Mouse (Mus musculus) liver, adult 2 months (tissue): ENCODE measurements around the gene Slc5a6. TPM values are rescaled to one million over a fixed set of nuclear protein-coding genes. Genes with fewer than 3 reads are reported as not detected.
A peak's percentile ranks its signal among the peaks of the same experiment; 100 is the strongest.

ENCODE experiments used
- DNase-seq: peaks from one replicate; pipeline ENCODE4 v3.0.0-alpha.2; 2011; ENCODE audit warnings: low read depth, low spot score; ENCODE audit errors: extremely low read depth
- H3K27ac ChIP-seq: fragments of 200-500 bp; replicated peaks from 2 replicates; pipeline ENCODE4 v1.5.1; 2012; ENCODE audit warnings: low read depth, mild to moderate bottlenecking, control low read depth, inconsistent platforms, low read length; ENCODE audit not compliant: insufficient read depth
- H3K27me3 ChIP-seq: fragments of 200-500 bp; 2 replicates; pipeline ENCODE4 v1.6.1; 2012; ENCODE audit warnings: mild to moderate bottlenecking, moderate library complexity, low read length, inconsistent platforms; ENCODE audit not compliant: control insufficient read depth, insufficient read depth
- H3K36me3 ChIP-seq: fragments of 200-500 bp; 2 replicates; pipeline ENCODE4 v1.6.1; 2012; ENCODE audit warnings: low read length, inconsistent platforms; ENCODE audit not compliant: control insufficient read depth, insufficient read depth
- H3K4me1 ChIP-seq: fragments of 200-500 bp; 2 replicates; pipeline ENCODE4 v1.6.1; 2011; ENCODE audit warnings: low read length; ENCODE audit not compliant: control insufficient read depth, insufficient read depth
- H3K4me3 ChIP-seq: fragments of 200-500 bp; 2 replicates; pipeline ENCODE4 v1.5.1; 2011; ENCODE audit warnings: low read depth, mild to moderate bottlenecking, control low read depth, low read length, moderate library complexity; ENCODE audit not compliant: insufficient read depth
- H3K79me2 ChIP-seq: fragments of 200-500 bp; 2 replicates; pipeline ENCODE4 v1.6.1; 2012; ENCODE audit warnings: inconsistent platforms, mild to moderate bottlenecking, low read length, moderate library complexity; ENCODE audit not compliant: control insufficient read depth, insufficient read depth
- H3K9ac ChIP-seq: fragments of 200-500 bp; 2 replicates; pipeline ENCODE4 v1.6.1; 2012; ENCODE audit warnings: low read depth, mild to moderate bottlenecking, control low read depth, inconsistent platforms, low read length
- CTCF ChIP-seq: fragments of 200-500 bp; IDR thresholded peaks from 2 replicates; pipeline ENCODE4 v1.5.1; 2011; ENCODE audit warnings: low read depth, low read length, control low read depth
- POLR2A ChIP-seq: fragments of 200-500 bp; IDR thresholded peaks from 2 replicates; pipeline ENCODE4 v1.6.1; 2011; ENCODE audit warnings: low read length, control low read depth; ENCODE audit not compliant: insufficient read depth; ENCODE audit errors: extremely low read depth
- WGBS: fragments of 180-500 bp; shearing (Covaris S2); methylation state at CpG from one replicate; pipeline ENCODE4 v1.1.7; 2018; 5-methylcytosine and 5-hydroxymethylcytosine counted together
- polyA plus RNA-seq: library from polyadenylated mRNA; depleted of rRNA; stranded (reverse); fragments of >200 nt; gene quantifications from 2 replicates; pipeline ENCODE4 v1.2.3, GENCODE M21; 2012
- total RNA-seq: library from RNA; depleted of rRNA; stranded (reverse); fragments of >200 nt; gene quantifications from 2 replicates; pipeline ENCODE4 v1.2.3, GENCODE M21; 2014

Slc5a6 gene
- total and polyA plus RNA-seq, 2 experiments: 6.7 to 16.2 TPM

GRCm38 (mm10) chr5:31004184-31004583, 44.5 kb downstream of the Slc5a6 start:
- no peak overlapping the region for H3K27ac ChIP-seq
- H3K4me1 ChIP-seq: no peaks in the 10 kb centered on the region
- no peaks in the 10 kb centered on the region for H3K79me2 ChIP-seq
- DNase-seq: peak; percentile 58
- no peaks in the 10 kb centered on the region for H3K27me3 ChIP-seq
- H3K9ac ChIP-seq: no peak overlapping the region
- TF ChIP-seq CTCF (peak; percentile 81), POLR2A (no peak)
- H3K4me3 ChIP-seq: no peak overlapping the region
- 10% methylated on average over 5 of the region's 5 CpGs for WGBS
- no peaks in the 10 kb centered on the region for H3K36me3 ChIP-seq

- no peak for DNase-seq
- 85% methylated on average over 4 of the region's 4 CpGs for WGBS
Observed at GRCm38 (mm10) chr5:31001560-31001959, 47.2 kb downstream of the Slc5a6 start.

GRCm38 (mm10) chr5:31000993-31001392, 47.7 kb downstream of the Slc5a6 start:
- H3K4me3 ChIP-seq: no peak overlapping the region
- H3K79me2 ChIP-seq: no peaks in the 10 kb centered on the region
- H3K9ac ChIP-seq: no peak overlapping the region
- 77% methylated on average over 2 of the region's 2 CpGs for WGBS
- no peaks in the 10 kb centered on the region for H3K27me3 ChIP-seq
- H3K36me3 ChIP-seq: no peaks in the 10 kb centered on the region
- TF ChIP-seq POLR2A (no peak), CTCF (no peak)
- H3K4me1 ChIP-seq: no peaks in the 10 kb centered on the region
- no peak for DNase-seq
- no peak overlapping the region for H3K27ac ChIP-seq

More at GRCm38 (mm10) chr5:31001560-31001959, 47.2 kb downstream of the Slc5a6 start:
- Histone ChIP-seq H3K27me3 (no peaks in the 10 kb centered on the region), H3K4me1 (no peaks in the 10 kb centered on the region), H3K36me3 (no peaks in the 10 kb centered on the region), H3K4me3 (no peak overlapping the region), H3K79me2 (no peaks in the 10 kb centered on the region), H3K27ac (no peak overlapping the region), H3K9ac (no peak overlapping the region)
- no peak for TF ChIP-seq CTCF
- no peak for TF ChIP-seq POLR2A

- no peak overlapping the region for H3K4me3 ChIP-seq
- peaks cover 1% of the 10 kb centered on the region; the same call in 1 of the 2 replicates for H3K4me1 ChIP-seq
- no peaks in the 10 kb centered on the region for H3K79me2 ChIP-seq
- TF ChIP-seq CTCF (no peak), POLR2A (no peak)
- no peaks in the 10 kb centered on the region for H3K27me3 ChIP-seq
- H3K9ac ChIP-seq: no peak overlapping the region
- 78% methylated on average over 7 of the region's 7 CpGs for WGBS
- H3K36me3 ChIP-seq: no peaks in the 10 kb centered on the region
- no peak for DNase-seq
- no peak overlapping the region for H3K27ac ChIP-seq
Observed at GRCm38 (mm10) chr5:31000122-31000521, 48.6 kb downstream of the Slc5a6 start.

- H3K27me3 ChIP-seq: no peaks in the 10 kb centered on the region
- no peak overlapping the region for H3K4me3 ChIP-seq
- peaks cover 5% of the 10 kb centered on the region; the same call in 1 of the 2 replicates for H3K4me1 ChIP-seq
- H3K79me2 ChIP-seq: no peaks in the 10 kb centered on the region
- WGBS: 86% methylated on average over 5 of the region's 5 CpGs
- no peak overlapping the region for H3K27ac ChIP-seq
- no peaks in the 10 kb centered on the region for H3K36me3 ChIP-seq
- TF ChIP-seq CTCF: no peak
- TF ChIP-seq POLR2A: no peak
- no peak for DNase-seq
- H3K9ac ChIP-seq: no peak overlapping the region
Observed at GRCm38 (mm10) chr5:30999324-30999723, 49.4 kb downstream of the Slc5a6 start.

GRCm38 (mm10) chr5:30998306-30998705, 50.4 kb downstream of the Slc5a6 start:
- Histone ChIP-seq H3K36me3 (no peaks in the 10 kb centered on the region), H3K79me2 (no peaks in the 10 kb centered on the region), H3K4me3 (no peak overlapping the region), H3K9ac (no peak overlapping the region), H3K27ac (no peak overlapping the region), H3K4me1 (peaks cover 5% of the 10 kb centered on the region; the same call in 1 of the 2 replicates), H3K27me3 (no peaks in the 10 kb centered on the region)
- WGBS: 37% methylated on average over 5 of the region's 5 CpGs
- DNase-seq: peak; percentile 65
- no peak for TF ChIP-seq POLR2A
- TF ChIP-seq CTCF: peak; percentile 73
